Mouse (Mus musculus) c-Kit-positive CD71-negative TER-119-negative erythroid progenitor cells, embryonic 14.5 days (primary cell): Measurements from ENCODE around the gene Dpep2nb.

Source experiments
- DNase-seq: peaks from one replicate; pipeline ENCODE4 v3.0.0-alpha.2; 2013; ENCODE audit warnings: low read depth

Dpep2nb gene

GRCm38 (mm10) chr8:105961536-105961935, 44.2 kb downstream of the Dpep2nb start:
- DNase-seq: no peak

DNA sequence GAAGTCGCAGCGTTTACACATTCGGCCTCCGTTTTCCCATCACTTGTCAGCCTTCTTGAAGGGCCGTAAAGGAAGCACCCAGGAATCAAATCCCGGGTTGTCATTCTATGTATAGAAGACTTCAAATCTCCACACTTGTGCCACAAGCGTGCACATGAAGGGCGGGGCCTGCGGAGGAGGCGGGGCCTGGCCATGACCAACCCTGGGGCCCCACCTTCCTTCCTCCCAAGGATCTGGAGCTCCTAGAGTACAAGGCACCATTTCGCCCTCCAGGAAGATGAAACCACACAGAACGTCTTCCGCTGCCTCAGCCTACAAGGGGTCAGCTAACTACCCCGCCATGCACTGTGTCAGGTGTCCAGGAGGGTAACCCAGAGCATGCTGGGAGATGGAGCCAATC, 44.7 kb downstream of the Dpep2nb start:
- DNase-seq: no peak

GRCm38 (mm10) chr8:105959350-105959749, 46.4 kb downstream of the Dpep2nb start:
- no peak for DNase-seq

- no peak for DNase-seq
These were observed 48.0 kb downstream of the Dpep2nb start for GRCm38 (mm10) chr8:105957813-105958212.

DNA sequence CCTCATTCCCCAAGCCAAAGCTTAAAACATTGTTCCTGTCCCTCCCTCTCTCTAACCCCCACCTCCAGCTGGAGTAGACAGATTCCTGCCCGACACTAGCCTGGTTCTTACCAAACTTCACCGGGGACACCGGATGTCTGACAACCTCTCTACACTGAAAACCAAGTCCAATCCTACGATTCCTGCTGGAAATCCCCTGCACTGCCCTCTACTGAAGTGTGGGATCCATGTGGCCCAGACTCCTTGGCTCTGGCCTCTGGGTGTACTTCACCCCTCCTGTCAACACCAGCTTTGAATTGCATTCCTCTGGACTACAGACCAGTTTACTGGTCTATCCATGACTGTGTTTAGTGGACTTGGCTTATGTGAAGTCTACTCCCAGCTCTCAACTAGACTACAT, 49.2 kb downstream of the Dpep2nb start:
- no peak for DNase-seq

GRCm38 (mm10) chr8:105951057-105951659, 54.6 kb downstream of the Dpep2nb start:
- no peak for DNase-seq

GRCm38 (mm10) chr8:105949350-105949749, 56.4 kb downstream of the Dpep2nb start:
- no peak for DNase-seq
